Mouse (Mus musculus): ENCODE measurements around the gene Lrrk1.

DNA sequence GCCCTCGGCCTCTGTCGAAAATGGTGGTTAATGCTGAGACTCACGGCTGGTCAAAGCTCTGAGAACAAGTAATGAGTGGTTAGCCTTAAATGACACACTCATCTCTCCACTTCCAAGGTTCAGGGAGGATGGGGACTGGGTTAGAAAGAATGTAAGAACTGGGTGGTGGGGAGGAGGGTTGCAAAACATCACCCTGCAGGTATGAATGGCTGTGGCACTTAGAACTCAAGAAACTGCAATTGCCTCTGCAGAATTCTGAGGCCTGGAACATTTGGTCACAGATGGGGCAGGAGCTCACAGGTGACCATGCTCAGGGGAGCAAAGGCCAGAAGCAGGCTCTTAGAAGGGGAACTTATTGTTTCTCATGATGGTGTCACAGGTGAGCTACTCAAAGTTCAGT is 29.7 kb downstream of the Lrrk1 start:
- TF ChIP-seq CTCF (IDR thresholded peaks at IDR 0.05) (no peak), POLR2A (IDR thresholded peaks at IDR 0.05; ENCODE audit: insufficient read depth, low read depth, low read length) (no peak)
